Mouse (Mus musculus): Measurements from ENCODE around the gene Tmem206.

- no peak for TF ChIP-seq POLR2A (IDR thresholded peaks at IDR 0.05; ENCODE audit: control insufficient read depth, extremely low read depth, insufficient read depth, low read length, poor library complexity)
- no peak for TF ChIP-seq CTCF (IDR thresholded peaks at IDR 0.05; ENCODE audit: borderline replicate concordance, control insufficient read depth, extremely low read depth, insufficient read depth, low read length, poor library complexity)
Measured at GRCm38 (mm10) chr1:191395200-191395599, 69.5 kb downstream of the Tmem206 start.

Data from thymus, adult 2 months (tissue).